Mouse (Mus musculus) spleen, adult 2 months (tissue): Measurements from ENCODE around the gene Spata48.

Source experiments
- CTCF ChIP-seq: fragments of 200-500 bp; IDR thresholded peaks from 2 replicates; pipeline ENCODE4 v1.5.1; 2011; ENCODE audit warnings: mild to moderate bottlenecking, inconsistent platforms; ENCODE audit not compliant: insufficient read depth, insufficient read length, insufficient replicate concordance; ENCODE audit errors: extremely low read depth
- POLR2A ChIP-seq: fragments of 200-500 bp; IDR thresholded peaks from 2 replicates; pipeline ENCODE4 v1.6.1; 2011; ENCODE audit warnings: low read depth, low read length, inconsistent platforms

GRCm38 (mm10) chr11:11455037-11455436, 6.9 kb upstream of the Spata48 start:
- TF ChIP-seq CTCF: no peak
- no peak for TF ChIP-seq POLR2A
